In genomic region chr2:4300383-4300811, GRCm38 (mm10) we compare ENCODE assay signal across 8 mouse cellular contexts.
DNase-seq lines count a peak whose midpoint lies in the region; ATAC-seq and TF ChIP-seq lines count a peak whose summit lies in the region.

No protein-coding gene starts in this region.

- peaks cover 44% of the 10 kb centered on the region for H3K4me1 ChIP-seq in embryonic facial prominence, embryonic 12.5 days
- H3K4me1 ChIP-seq in heart, postnatal 0 days (ENCODE audit: control insufficient read depth, insufficient read depth) = peaks cover 27% of the 10 kb centered on the region
- H3K4me1 ChIP-seq in limb, embryonic 14.5 days (ENCODE audit: control insufficient read depth, insufficient read depth, low read length) = peaks cover 53% of the 10 kb centered on the region
- H3K4me1 ChIP-seq in neural tube, embryonic 12.5 days = peaks cover 41% of the 10 kb centered on the region

- no peak for ATAC-seq in embryonic facial prominence, embryonic 12.5 days (ENCODE audit: insufficient number of reproducible peaks, insufficient read depth, low FRiP score, low TSS enrichment)
- ATAC-seq in heart, postnatal 0 days (ENCODE audit: insufficient read depth, low read depth) = peak; percentile 27
- ATAC-seq in limb, embryonic 14.5 days (ENCODE audit: low FRiP score, low read depth) = 0 out of 2 replicates have a peak, but pooled peaks have one; percentile 8
- no peak for ATAC-seq in neural tube, embryonic 12.5 days (ENCODE audit: low FRiP score, low read depth)
- ATAC-seq in erythroblast, adult 5-6 weeks (replicated peaks; ENCODE audit: low FRiP score, poor library complexity, severe bottlenecking) = no peak

- WGBS in embryonic facial prominence, embryonic 12.5 days = 8% methylated on average over 13 of the region's 13 CpGs
- WGBS in heart, postnatal 0 days = 13% methylated on average over 13 of the region's 13 CpGs
- WGBS in limb, embryonic 14.5 days = 10% methylated on average over 13 of the region's 13 CpGs
- WGBS in neural tube, embryonic 12.5 days = 46% methylated on average over 13 of the region's 13 CpGs

- TF ChIP-seq POLR2A in limb, embryonic 14.5 days (IDR thresholded peaks at IDR 0.05; ENCODE audit: borderline replicate concordance, extremely low read depth, insufficient read depth, insufficient read length) = no peak

- no peak for TF ChIP-seq EP300 in heart, postnatal 0 days (IDR thresholded peaks at IDR 0.05; ENCODE audit: low read depth)

- H3K4me2 ChIP-seq in embryonic facial prominence, embryonic 12.5 days (replicated peaks) = peak overlapping the region; percentile 55
- peak overlapping the region; percentile 80 for H3K4me2 ChIP-seq in heart, postnatal 0 days (ENCODE audit: low read depth, low read length)
- peak overlapping the region; percentile 71 for H3K4me2 ChIP-seq in limb, embryonic 14.5 days (replicated peaks; ENCODE audit: low read depth, low read length, severe bottlenecking)
- H3K4me2 ChIP-seq in neural tube, embryonic 12.5 days (replicated peaks) = peak overlapping the region; percentile 49

- H3K27ac ChIP-seq in embryonic facial prominence, embryonic 12.5 days = peak overlapping the region; percentile 97
- H3K27ac ChIP-seq in heart, postnatal 0 days (ENCODE audit: low read depth) = peak overlapping the region; percentile 78
- peak overlapping the region; percentile 94 for H3K27ac ChIP-seq in limb, embryonic 14.5 days (replicated peaks; ENCODE audit: low read depth, low read length)
- no peak overlapping the region; the same call in 1 of the 2 replicates for H3K27ac ChIP-seq in neural tube, embryonic 12.5 days

- no peak for TF ChIP-seq CTCF in heart, postnatal 0 days (IDR thresholded peaks at IDR 0.05; ENCODE audit: low read depth)

- H3K9ac ChIP-seq in embryonic facial prominence, embryonic 12.5 days = peak overlapping the region; percentile 58
- H3K9ac ChIP-seq in heart, postnatal 0 days (replicated peaks; ENCODE audit: low read depth, low read length) = peak overlapping the region; percentile 55
- H3K9ac ChIP-seq in limb, embryonic 14.5 days (ENCODE audit: low read depth, low read length, severe bottlenecking) = peak overlapping the region; percentile 63
- no peak overlapping the region for H3K9ac ChIP-seq in neural tube, embryonic 12.5 days

- peak; percentile 7 to 24 for DNase-seq in adrenal gland, postnatal 36 days
- DNase-seq in heart, postnatal 0 days (ENCODE audit: low spot score) = no peak
- peak; percentile 65 for DNase-seq in limb, embryonic 14.5 days (ENCODE audit: low spot score)
- no peak for DNase-seq in frontal cortex, postnatal 14 days (ENCODE audit: low spot score in 2 of 2)
- no peak for DNase-seq in urinary bladder, postnatal 4 days (ENCODE audit: low spot score in 2 of 2)

- H3K4me3 ChIP-seq in embryonic facial prominence, embryonic 12.5 days = peak overlapping the region; percentile 51
- peak overlapping the region; percentile 50 for H3K4me3 ChIP-seq in heart, postnatal 0 days (ENCODE audit: low read depth, low read length)
- peak overlapping the region; percentile 51 for H3K4me3 ChIP-seq in limb, embryonic 14.5 days (replicated peaks; ENCODE audit: low read length)
- peak overlapping the region; percentile 19 for H3K4me3 ChIP-seq in neural tube, embryonic 12.5 days

- no peaks in the 10 kb centered on the region for H3K9me3 ChIP-seq in embryonic facial prominence, embryonic 12.5 days
- no peaks in the 10 kb centered on the region for H3K9me3 ChIP-seq in heart, postnatal 0 days (replicated peaks; ENCODE audit: control insufficient read depth, low read length)
- H3K9me3 ChIP-seq in limb, embryonic 14.5 days (ENCODE audit: control insufficient read depth, low read length) = no peaks in the 10 kb centered on the region
- no peaks in the 10 kb centered on the region for H3K9me3 ChIP-seq in neural tube, embryonic 12.5 days

- no peaks in the 10 kb centered on the region for H3K27me3 ChIP-seq in embryonic facial prominence, embryonic 12.5 days
- no peaks in the 10 kb centered on the region for H3K27me3 ChIP-seq in heart, postnatal 0 days (ENCODE audit: control insufficient read depth, insufficient read depth, low read length)
- H3K27me3 ChIP-seq in limb, embryonic 14.5 days (ENCODE audit: control insufficient read depth, insufficient read depth, low read length) = no peaks in the 10 kb centered on the region
- no peaks in the 10 kb centered on the region for H3K27me3 ChIP-seq in neural tube, embryonic 12.5 days (replicated peaks)

- no peaks in the 10 kb centered on the region for H3K36me3 ChIP-seq in embryonic facial prominence, embryonic 12.5 days
- H3K36me3 ChIP-seq in heart, postnatal 0 days (replicated peaks; ENCODE audit: control insufficient read depth, insufficient read depth, low read length) = no peaks in the 10 kb centered on the region
- H3K36me3 ChIP-seq in limb, embryonic 14.5 days (ENCODE audit: control insufficient read depth, insufficient read depth, low read length) = no peaks in the 10 kb centered on the region
- no peaks in the 10 kb centered on the region for H3K36me3 ChIP-seq in neural tube, embryonic 12.5 days

Comparison
In these comparisons a context has a peak if more than half of its experiments do, and no peak if none do; other contexts are left out.
1. DNase-seq: peak in adrenal gland, postnatal 36 days (2 of 2) and limb, embryonic 14.5 days (single experiment); none in heart, postnatal 0 days (single experiment), frontal cortex, postnatal 14 days (0 of 2) and urinary bladder, postnatal 4 days (0 of 2).
2. ATAC-seq: peak in heart, postnatal 0 days (single experiment) and limb, embryonic 14.5 days (single experiment); none in embryonic facial prominence, embryonic 12.5 days (single experiment), neural tube, embryonic 12.5 days (single experiment) and erythroblast, adult 5-6 weeks (single experiment).
3. Peak in every context shown above with its lines, with median percentiles within 50 percentile points of each other: H3K4me2 ChIP-seq and H3K4me3 ChIP-seq.